22 mouse cellular contexts compared by ENCODE assay signal in the genomic region with DNA sequence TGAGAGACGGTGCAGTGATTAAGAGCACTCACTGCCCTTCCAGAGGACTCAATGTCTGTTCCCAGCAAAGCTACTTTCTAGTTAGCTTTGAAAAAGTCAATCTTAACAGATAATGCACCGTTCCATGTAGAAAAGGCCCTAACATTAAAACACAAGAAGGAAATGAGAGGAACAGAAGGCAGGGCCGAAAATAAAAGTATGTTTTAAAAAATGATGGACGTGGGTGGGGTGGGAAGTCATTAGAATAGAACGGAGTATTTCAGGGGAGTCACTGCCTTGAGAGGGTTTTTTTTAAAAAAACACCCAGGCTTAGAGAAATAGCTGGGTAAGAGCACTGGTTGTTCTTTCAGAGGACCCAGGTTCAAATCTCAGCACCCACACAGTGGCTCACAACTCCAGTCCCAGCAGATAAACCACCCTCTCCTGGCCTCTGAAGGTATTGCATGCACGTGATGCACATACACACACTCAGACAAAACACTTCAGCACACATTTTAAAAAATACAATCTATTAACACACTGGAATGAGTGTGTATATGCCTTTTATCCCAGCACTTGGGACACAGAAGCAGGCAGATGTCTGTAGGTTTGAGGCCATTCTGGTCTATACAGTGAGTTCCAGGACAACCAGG. TPM values are rescaled to one million over a fixed set of nuclear protein-coding genes. Genes with fewer than 3 reads are reported as not detected.
DNase-seq lines count a peak whose midpoint lies in the region; ATAC-seq and TF ChIP-seq lines count a peak whose summit lies in the region.
"Had no signal": no experiment of that assay in that cellular context is flagged by ENCODE, and none has a peak within 500 bp of the region (broad histone marks: within the 10 kb centered on the region; RNA-seq: fewer than 3 reads in every experiment).

No protein-coding gene starts in this region.

- H3K9ac ChIP-seq in hindbrain, postnatal 0 days (replicated peaks; ENCODE audit: low read length): no peak overlapping the region
- H3K9ac ChIP-seq in lung, embryonic 14.5 days: no peak overlapping the region
- H3K9ac ChIP-seq in MEL (ENCODE audit: control insufficient read depth, low read depth, low read length, poor library complexity, severe bottlenecking): no peak overlapping the region
- H3K9ac ChIP-seq in forebrain, embryonic 11.5 days (ENCODE audit: low read length): no peak overlapping the region
- H3K9ac ChIP-seq: hindbrain, embryonic 14.5 days; limb, embryonic 12.5 days; liver, embryonic 13.5 days; neural tube, embryonic 12.5 days had no signal

- no peaks in the 10 kb centered on the region for H3K4me1 ChIP-seq in hindbrain, postnatal 0 days (ENCODE audit: insufficient read depth, low read length)
- H3K4me1 ChIP-seq in hindbrain, embryonic 10.5 days (replicated peaks): no peaks in the 10 kb centered on the region
- H3K4me1 ChIP-seq in lung, embryonic 14.5 days (ENCODE audit: insufficient read depth): no peaks in the 10 kb centered on the region
- no peaks in the 10 kb centered on the region for H3K4me1 ChIP-seq in MEL (ENCODE audit: control insufficient read depth in 1 of 2, insufficient read depth in 2 of 2, low read length in 2 of 2)
- no peaks in the 10 kb centered on the region for H3K4me1 ChIP-seq in forebrain, embryonic 11.5 days (replicated peaks; ENCODE audit: control insufficient read depth, insufficient read depth, low read length)
- H3K4me1 ChIP-seq: limb, embryonic 12.5 days; liver, embryonic 13.5 days; neural tube, embryonic 12.5 days had no signal

- WGBS in hindbrain, postnatal 0 days: 99% methylated on average over 6 of the region's 6 CpGs
- WGBS in hindbrain, embryonic 10.5 days: 95% methylated on average over 6 of the region's 6 CpGs
- WGBS in lung, embryonic 14.5 days: 96% methylated on average over 6 of the region's 6 CpGs
- WGBS in forebrain, embryonic 11.5 days: 99% methylated on average over 6 of the region's 6 CpGs

- no peaks in the 10 kb centered on the region for H3K9me3 ChIP-seq in hindbrain, postnatal 0 days (ENCODE audit: low read length)
- peaks cover 6% of the 10 kb centered on the region for H3K9me3 ChIP-seq in hindbrain, embryonic 10.5 days
- 0 out of 2 replicates have a peak, but pooled peaks cover 4% of the 10 kb centered on the region for H3K9me3 ChIP-seq in lung, embryonic 14.5 days (ENCODE audit: low read depth, low read length)
- no peaks in the 10 kb centered on the region for H3K9me3 ChIP-seq in MEL (replicated peaks; ENCODE audit: insufficient read depth, low read length)
- no peaks in the 10 kb centered on the region for H3K9me3 ChIP-seq in forebrain, embryonic 11.5 days (ENCODE audit: control insufficient read depth, low read length)
- H3K9me3 ChIP-seq: neural tube, embryonic 12.5 days had no signal

- peaks cover 55% of the 10 kb centered on the region for H3K36me3 ChIP-seq in hindbrain, postnatal 0 days (ENCODE audit: insufficient read depth, low read length)
- peaks cover 95% of the 10 kb centered on the region for H3K36me3 ChIP-seq in hindbrain, embryonic 10.5 days
- H3K36me3 ChIP-seq in lung, embryonic 14.5 days (ENCODE audit: insufficient read depth): peaks cover 78% of the 10 kb centered on the region
- peaks cover 0 to 11% of the 10 kb centered on the region in 2 experiments; a peak in 2 of 4 replicates for H3K36me3 ChIP-seq in MEL (ENCODE audit: control insufficient read depth in 1 of 2, insufficient read depth in 2 of 2, low read length in 2 of 2)
- H3K36me3 ChIP-seq in forebrain, embryonic 11.5 days (ENCODE audit: control insufficient read depth, insufficient read depth, low read length): peaks cover 23% of the 10 kb centered on the region

- ATAC-seq in hindbrain, postnatal 0 days: no peak
- ATAC-seq in lung, embryonic 14.5 days (ENCODE audit: insufficient read depth): no peak
- ATAC-seq in forebrain, embryonic 11.5 days (replicated peaks; ENCODE audit: low FRiP score): no peak
- ATAC-seq: forebrain, embryonic 14.5 days had no signal

- H3K79me2 ChIP-seq in MEL (ENCODE audit: control insufficient read depth, insufficient read depth, low read length, poor library complexity): no peaks in the 10 kb centered on the region

- TF ChIP-seq POLR2A in MEL (IDR thresholded peaks at IDR 0.05; ENCODE audit: control insufficient read depth in 1 of 2, insufficient read depth in 1 of 2, low read depth in 1 of 2, low read length in 2 of 2, poor library complexity in 1 of 2): no peak
- TF ChIP-seq POLR2A in brain, embryonic 14.5 days (IDR thresholded peaks at IDR 0.05; ENCODE audit: borderline replicate concordance, extremely low read depth, insufficient read depth, insufficient read length, poor library complexity, severe bottlenecking): no peak

- no peaks in the 10 kb centered on the region for H3K27me3 ChIP-seq in hindbrain, postnatal 0 days (ENCODE audit: insufficient read depth, low read length)
- H3K27me3 ChIP-seq in hindbrain, embryonic 10.5 days (ENCODE audit: insufficient read depth, poor library complexity, severe bottlenecking): no peaks in the 10 kb centered on the region
- no peaks in the 10 kb centered on the region for H3K27me3 ChIP-seq in lung, embryonic 14.5 days (ENCODE audit: insufficient read depth, low read length)
- H3K27me3 ChIP-seq in MEL (ENCODE audit: control insufficient read depth in 1 of 2, insufficient read depth in 2 of 2, low read length in 2 of 2): no peaks in the 10 kb centered on the region
- no peaks in the 10 kb centered on the region for H3K27me3 ChIP-seq in forebrain, embryonic 11.5 days (ENCODE audit: control insufficient read depth, insufficient read depth, low read length)
- H3K27me3 ChIP-seq: limb, embryonic 12.5 days; liver, embryonic 13.5 days; neural tube, embryonic 12.5 days had no signal

- H3K4me3 ChIP-seq in hindbrain, postnatal 0 days (ENCODE audit: low read length): no peak overlapping the region
- no peak overlapping the region for H3K4me3 ChIP-seq in hindbrain, embryonic 10.5 days
- no peak overlapping the region for H3K4me3 ChIP-seq in lung, embryonic 14.5 days (ENCODE audit: low read depth, low read length)
- H3K4me3 ChIP-seq in MEL (ENCODE audit: control insufficient read depth in 1 of 2, insufficient read depth in 1 of 2, low read depth in 2 of 2, low read length in 2 of 2): no peak overlapping the region
- H3K4me3 ChIP-seq in forebrain, embryonic 11.5 days (ENCODE audit: low read depth, low read length): no peak overlapping the region
- H3K4me3 ChIP-seq: limb, embryonic 12.5 days; liver, embryonic 13.5 days; neural tube, embryonic 12.5 days had no signal

- TF ChIP-seq EP300 in MEL (IDR thresholded peaks at IDR 0.05; ENCODE audit: low read depth in 1 of 2, low read length in 2 of 2): no peak

- no peak overlapping the region for H3K4me2 ChIP-seq in hindbrain, postnatal 0 days (ENCODE audit: low read depth, low read length)
- no peak overlapping the region for H3K4me2 ChIP-seq in lung, embryonic 14.5 days
- no peak overlapping the region for H3K4me2 ChIP-seq in forebrain, embryonic 11.5 days (ENCODE audit: low read depth, low read length, severe bottlenecking)
- H3K4me2 ChIP-seq: hindbrain, embryonic 14.5 days; limb, embryonic 12.5 days; liver, embryonic 13.5 days; neural tube, embryonic 12.5 days had no signal

- no peak overlapping the region for H3K27ac ChIP-seq in hindbrain, postnatal 0 days
- H3K27ac ChIP-seq in hindbrain, embryonic 10.5 days: no peak overlapping the region
- no peak overlapping the region for H3K27ac ChIP-seq in lung, embryonic 14.5 days (ENCODE audit: low read depth)
- H3K27ac ChIP-seq in MEL (ENCODE audit: control insufficient read depth, low read depth, low read length): no peak overlapping the region
- no peak overlapping the region for H3K27ac ChIP-seq in forebrain, embryonic 11.5 days (ENCODE audit: low read depth, low read length)
- H3K27ac ChIP-seq: hindbrain, embryonic 14.5 days; limb, embryonic 12.5 days; liver, embryonic 13.5 days; neural tube, embryonic 12.5 days had no signal

- TF ChIP-seq CTCF in hindbrain, postnatal 0 days (IDR thresholded peaks at IDR 0.05; ENCODE audit: low read depth): peak; percentile 32; the same call in 1 of the 2 replicates
- TF ChIP-seq CTCF in lung, embryonic 14.5 days (IDR thresholded peaks at IDR 0.05; ENCODE audit: low read depth): peak; percentile 27; the same call in 1 of the 2 replicates
- TF ChIP-seq CTCF in MEL (IDR thresholded peaks at IDR 0.05 in 2 of 3, conservative IDR thresholded peaks at IDR 0.05 in 1 of 3; ENCODE audit: control insufficient read depth in 1 of 3, insufficient read depth in 1 of 3, low read depth in 2 of 3, low read length in 3 of 3, poor library complexity in 1 of 3, severe bottlenecking in 1 of 3): peak in 2 of 3 experiments; percentile 9 to 31; a peak in 2 of 6 replicates
- TF ChIP-seq CTCF in brain, embryonic 14.5 days (IDR thresholded peaks at IDR 0.05; ENCODE audit: borderline replicate concordance, extremely low read depth, insufficient read depth, insufficient read length): peak; percentile 13; the same call in 1 of the 2 replicates

- no peak for TF ChIP-seq RAD21 in MEL (IDR thresholded peaks at IDR 0.05; ENCODE audit: low read depth, low read length)

- no peak for DNase-seq in hindbrain, postnatal 0 days (ENCODE audit: low spot score)
- DNase-seq in hindbrain, embryonic 10.5 days (ENCODE audit: low spot score): no peak
- no peak for DNase-seq in lung, embryonic 14.5 days
- DNase-seq in lung, postnatal 10 days: no peak
- DNase-seq in MEL (ENCODE audit: low read depth, low spot score): peak; percentile 22
- no peak for DNase-seq in brain, embryonic 14.5 days (ENCODE audit: low read depth)
- no peak for DNase-seq in forebrain, embryonic 11.5 days (ENCODE audit: low spot score)
- DNase-seq in spleen, adult 18-20 months: no peak
- DNase-seq: adrenal gland, postnatal 36 days; cerebellum, postnatal 25 days; gastrocnemius, postnatal 10 days; heart, adult 18-20 months; kidney, adult 11 months; kidney, postnatal 36 days; liver, embryonic 13.5 days; lung, postnatal 36 days; right cerebral cortex, postnatal 25 days; thymus, adult 18-20 months had no signal

RNA-seq across cellular contexts. Expression of a gene that starts 38.2 kb away (rescaled TPM):
- 43.9 and 44.1 TPM in 2 replicates for total RNA-seq in hindbrain, postnatal 0 days (2014; rRNA removed)
- 7.6 TPM in 2 replicates for polyA plus RNA-seq in hindbrain, postnatal 0 days (2015; fragmentation: Nextera tagmentation; extraction: Ambion mirVana)
- polyA plus RNA-seq in hindbrain, embryonic 10.5 days (2016; fragmentation: Nextera tagmentation; extraction: Ambion mirVana): 3.2 and 3.6 TPM in 2 replicates
- polyA plus RNA-seq in lung, embryonic 14.5 days (2014; fragmentation: Nextera tagmentation; extraction: Ambion mirVana): 8.8 and 9.8 TPM in 2 replicates
- total RNA-seq in MEL (2012; rRNA removed): 5.7 and 7.0 TPM in 2 replicates
- 10 to 100 TPM in 1 of 2 experiments, not detected in 1; 22.2 TPM for polyA plus RNA-seq in MEL (2012; ENCODE audit: insufficient read depth in 1 of 2, insufficient read length in 2 of 2, low read depth in 1 of 2, low replicate concordance in 2 of 2, missing spikeins in 1 of 2)
- 51.9 and 61.2 TPM in 2 replicates for polyA plus RNA-seq in brain, embryonic 14.5 days (2012; rRNA removed)
- polyA plus RNA-seq in forebrain, embryonic 11.5 days (2014; fragmentation: Nextera tagmentation; extraction: Ambion mirVana): 6.8 and 7.1 TPM in 2 replicates

RNA-seq across cellular contexts. Expression of a gene that starts 40.0 kb away (rescaled TPM):
- 13.4 and 20.7 TPM in 2 replicates for total RNA-seq in hindbrain, postnatal 0 days (2014; rRNA removed)
- 9.2 and 11.1 TPM in 2 replicates for polyA plus RNA-seq in hindbrain, postnatal 0 days (2015; fragmentation: Nextera tagmentation; extraction: Ambion mirVana)
- polyA plus RNA-seq in hindbrain, embryonic 10.5 days (2016; fragmentation: Nextera tagmentation; extraction: Ambion mirVana): 17.3 and 19.3 TPM in 2 replicates
- 19.2 and 20.7 TPM in 2 replicates for polyA plus RNA-seq in lung, embryonic 14.5 days (2014; fragmentation: Nextera tagmentation; extraction: Ambion mirVana)
- 9.0 and 10.9 TPM in 2 replicates for total RNA-seq in MEL (2012; rRNA removed)
- polyA plus RNA-seq in MEL (2012; ENCODE audit: insufficient read depth in 1 of 2, insufficient read length in 2 of 2, low read depth in 1 of 2, low replicate concordance in 2 of 2, missing spikeins in 1 of 2): 10 to 100 TPM; 10.4 to 60.8 TPM
- polyA plus RNA-seq in brain, embryonic 14.5 days (2012; rRNA removed): 18.3 and 19.4 TPM in 2 replicates
- 21.2 and 22.2 TPM in 2 replicates for polyA plus RNA-seq in forebrain, embryonic 11.5 days (2014; fragmentation: Nextera tagmentation; extraction: Ambion mirVana)

RNA-seq across cellular contexts. Expression of a gene that starts 40.2 kb away (rescaled TPM):
- 8.1 and 12.0 TPM in 2 replicates for total RNA-seq in hindbrain, postnatal 0 days (2014; rRNA removed)
- 9.7 and 11.3 TPM in 2 replicates for polyA plus RNA-seq in hindbrain, postnatal 0 days (2015; fragmentation: Nextera tagmentation; extraction: Ambion mirVana)
- polyA plus RNA-seq in hindbrain, embryonic 10.5 days (2016; fragmentation: Nextera tagmentation; extraction: Ambion mirVana): 26.9 and 27.7 TPM in 2 replicates
- 14.5 and 15.2 TPM in 2 replicates for polyA plus RNA-seq in lung, embryonic 14.5 days (2014; fragmentation: Nextera tagmentation; extraction: Ambion mirVana)
- total RNA-seq in MEL (2012; rRNA removed): 6.5 and 7.6 TPM in 2 replicates
- 10 to 100 TPM in 1 of 2 experiments, not detected in 1; 13.3 TPM for polyA plus RNA-seq in MEL (2012; ENCODE audit: insufficient read depth in 1 of 2, insufficient read length in 2 of 2, low read depth in 1 of 2, low replicate concordance in 2 of 2, missing spikeins in 1 of 2)
- 10.8 and 13.3 TPM in 2 replicates for polyA plus RNA-seq in brain, embryonic 14.5 days (2012; rRNA removed)
- 17.9 and 20.2 TPM in 2 replicates for polyA plus RNA-seq in forebrain, embryonic 11.5 days (2014; fragmentation: Nextera tagmentation; extraction: Ambion mirVana)
